Mouse (Mus musculus) cerebellum, adult 18-20 months (tissue): Measurements from ENCODE around the gene Kdm5a.

Source experiments
- DNase-seq, 2 experiments: peaks; one replicate each; pipeline ENCODE4 v3.0.0; 2021

Kdm5a gene

GRCm38 (mm10) chr6:120363688-120364522, at the start of gene Kdm5a, which contains the start of gene Ccdc77:
Kdm5a (plus strand) TSS chr6:120364124.
Ccdc77 (minus strand) TSS chr6:120364374.
- peak; percentile 92 to 95 for DNase-seq

- no peak for DNase-seq
These were observed 45.5 kb upstream of the Kdm5a start for GRCm38 (mm10) chr6:120318303-120318940.

- DNase-seq, result no peak
These were observed 44.8 kb upstream of the Kdm5a start for GRCm38 (mm10) chr6:120319129-120319528.

- DNase-seq, result no peak
These were observed 43.6 kb upstream of the Kdm5a start for GRCm38 (mm10) chr6:120320369-120320768.

GRCm38 (mm10) chr6:120324295-120324927, 39.5 kb upstream of the Kdm5a start:
- peak; percentile 59 to 80 for DNase-seq

GRCm38 (mm10) chr6:120332351-120332750, 31.6 kb upstream of the Kdm5a start:
- DNase-seq, result no peak

- DNase-seq, result no peak
These were observed 19.9 kb upstream of the Kdm5a start for GRCm38 (mm10) chr6:120343992-120344391.

- DNase-seq, result no peak
These were observed 14.9 kb upstream of the Kdm5a start for GRCm38 (mm10) chr6:120349018-120349417.

- no peak for DNase-seq
These were observed 7.4 kb upstream of the Kdm5a start for GRCm38 (mm10) chr6:120356478-120356877.

GRCm38 (mm10) chr6:120356951-120357945, 6.7 kb upstream of the Kdm5a start:
- DNase-seq, result peak; percentile 82 to 92

- no peak for DNase-seq
These were observed 1.8 kb upstream of the Kdm5a start for GRCm38 (mm10) chr6:120362124-120362523.

GRCm38 (mm10) chr6:120362774-120363687, 893 bp upstream of the Kdm5a start:
- DNase-seq, result peak in 1 of 2 experiments; percentile 4

- no peak for DNase-seq
These were observed 590 bp downstream of the Kdm5a start for GRCm38 (mm10) chr6:120364523-120364905.

GRCm38 (mm10) chr6:120365051-120365450, 1.1 kb downstream of the Kdm5a start:
- peak in 1 of 2 experiments; percentile 12 for DNase-seq

- DNase-seq, result no peak
These were observed 12.8 kb downstream of the Kdm5a start for GRCm38 (mm10) chr6:120376736-120377135.

GRCm38 (mm10) chr6:120390054-120390453, 26.1 kb downstream of the Kdm5a start:
- DNase-seq, result no peak

GRCm38 (mm10) chr6:120392811-120393210, 28.9 kb downstream of the Kdm5a start:
- no peak for DNase-seq

GRCm38 (mm10) chr6:120395622-120396345, 31.9 kb downstream of the Kdm5a start:
- DNase-seq, result no peak

- DNase-seq, result no peak
These were observed 40.0 kb downstream of the Kdm5a start for GRCm38 (mm10) chr6:120403936-120404335.

GRCm38 (mm10) chr6:120438161-120438560, 74.2 kb downstream of the Kdm5a start:
- DNase-seq, result no peak
